Mouse (Mus musculus) embryonic facial prominence, embryonic 13.5 days (tissue): ENCODE measurements at regions not wholly inside any gene's neighbourhood (a gene's known extent, or its start where the extent isn't known, plus 50 kb on each side); places are given as distances from the start of the nearest gene placed in this dataset.

ENCODE experiments used
- ATAC-seq: fragments of 200-750 bp; cut with Nextera tagmentation; 2 replicates; pipeline ENCODE4 v1.8.0; 2017; ENCODE audit warnings: low read depth; ENCODE audit not compliant: insufficient number of reproducible peaks, insufficient read depth, low FRiP score, low TSS enrichment
- H3K27ac ChIP-seq: fragments of 300-500 bp; sonication (generic); 2 replicates; pipeline ENCODE4 v1.5.1; 2015; ENCODE audit warnings: moderate library complexity, mild to moderate bottlenecking, inconsistent platforms
- H3K27me3 ChIP-seq: fragments of 300-500 bp; sonication (generic); 2 replicates; pipeline ENCODE4 v1.6.1; 2015; ENCODE audit warnings: mild to moderate bottlenecking, inconsistent platforms
- H3K36me3 ChIP-seq: fragments of 300-500 bp; sonication (generic); 2 replicates; pipeline ENCODE4 v1.6.1; 2015; ENCODE audit warnings: mild to moderate bottlenecking, inconsistent platforms
- H3K4me1 ChIP-seq: fragments of 300-500 bp; sonication (generic); 2 replicates; pipeline ENCODE4 v1.6.1; 2015; ENCODE audit warnings: inconsistent platforms
- H3K4me2 ChIP-seq: fragments of 300-500 bp; sonication (generic); 2 replicates; pipeline ENCODE4 v1.6.1; 2015; ENCODE audit warnings: moderate library complexity, mild to moderate bottlenecking, inconsistent platforms
- H3K4me3 ChIP-seq: fragments of 300-500 bp; sonication (generic); 2 replicates; pipeline ENCODE4 v1.5.1; 2015; ENCODE audit warnings: mild to moderate bottlenecking, inconsistent platforms
- H3K9ac ChIP-seq: fragments of 300-500 bp; sonication (generic); 2 replicates; pipeline ENCODE4 v1.6.1; 2015; ENCODE audit warnings: mild to moderate bottlenecking, inconsistent platforms
- H3K9me3 ChIP-seq: fragments of 300-500 bp; sonication (generic); 2 replicates; pipeline ENCODE4 v1.6.1; 2016; ENCODE audit warnings: inconsistent platforms
- WGBS: fragments of 180-500 bp; shearing (Covaris S2); methylation state at CpG from one replicate; pipeline ENCODE4 v1.1.7; 2015; ENCODE audit warnings: mixed read lengths; 5-methylcytosine and 5-hydroxymethylcytosine counted together

GRCm38 (mm10) chr16:51564064-51564463 is 467.0 kb upstream of the Cblb start:
- H3K27ac ChIP-seq, result no peak overlapping the region
- H3K4me3 ChIP-seq, result no peak overlapping the region
- H3K27me3 ChIP-seq, result no peaks in the 10 kb centered on the region
- no peaks in the 10 kb centered on the region for H3K4me1 ChIP-seq
- H3K4me2 ChIP-seq, result no peak overlapping the region
- H3K9ac ChIP-seq, result no peak overlapping the region
- H3K9me3 ChIP-seq, result no peaks in the 10 kb centered on the region
- H3K36me3 ChIP-seq, result no peaks in the 10 kb centered on the region
- ATAC-seq, result no peak

GRCm38 (mm10) chr16:51577915-51578593 is 453.0 kb upstream of the Cblb start:
- Histone ChIP-seq H3K36me3 (no peaks in the 10 kb centered on the region), H3K9me3 (no peaks in the 10 kb centered on the region), H3K4me3 (no peak overlapping the region), H3K4me2 (no peak overlapping the region), H3K27me3 (no peaks in the 10 kb centered on the region), H3K4me1 (no peaks in the 10 kb centered on the region), H3K27ac (no peak overlapping the region), H3K9ac (no peak overlapping the region)
- ATAC-seq, result no peak
- 38% methylated on average over 2 of the region's 2 CpGs for WGBS

- H3K4me3 ChIP-seq, result no peak overlapping the region
- no peaks in the 10 kb centered on the region for H3K4me1 ChIP-seq
- no peaks in the 10 kb centered on the region for H3K27me3 ChIP-seq
- H3K27ac ChIP-seq, result no peak overlapping the region
- no peaks in the 10 kb centered on the region for H3K9me3 ChIP-seq
- H3K4me2 ChIP-seq, result no peak overlapping the region
- WGBS, result 69% methylated on average over 1 of the region's 1 CpGs
- no peaks in the 10 kb centered on the region for H3K36me3 ChIP-seq
- no peak for ATAC-seq
- no peak overlapping the region for H3K9ac ChIP-seq
These were observed 450.5 kb upstream of the Cblb start for GRCm38 (mm10) chr16:51580525-51580924.

GRCm38 (mm10) chr16:51589924-51590397 is 441.1 kb upstream of the Cblb start:
- Histone ChIP-seq H3K9me3 (no peaks in the 10 kb centered on the region), H3K27me3 (no peaks in the 10 kb centered on the region), H3K4me1 (no peaks in the 10 kb centered on the region), H3K4me3 (no peak overlapping the region), H3K27ac (no peak overlapping the region), H3K36me3 (no peaks in the 10 kb centered on the region), H3K9ac (no peak overlapping the region), H3K4me2 (no peak overlapping the region)
- no peak for ATAC-seq
- 40% methylated on average over 2 of the region's 2 CpGs for WGBS

- no peak overlapping the region for H3K4me3 ChIP-seq
- H3K4me2 ChIP-seq, result no peak overlapping the region
- no peaks in the 10 kb centered on the region for H3K9me3 ChIP-seq
- H3K4me1 ChIP-seq, result no peaks in the 10 kb centered on the region
- H3K9ac ChIP-seq, result no peak overlapping the region
- no peaks in the 10 kb centered on the region for H3K36me3 ChIP-seq
- no peaks in the 10 kb centered on the region for H3K27me3 ChIP-seq
- ATAC-seq, result no peak
- no peak overlapping the region for H3K27ac ChIP-seq
These were observed 413.4 kb upstream of the Cblb start for GRCm38 (mm10) chr16:51617579-51617978.

GRCm38 (mm10) chr16:51646646-51647045 is 384.4 kb upstream of the Cblb start:
- Histone ChIP-seq H3K4me1 (no peaks in the 10 kb centered on the region), H3K9me3 (no peaks in the 10 kb centered on the region), H3K9ac (no peak overlapping the region), H3K27me3 (no peaks in the 10 kb centered on the region), H3K4me3 (no peak overlapping the region), H3K4me2 (no peak overlapping the region), H3K27ac (no peak overlapping the region), H3K36me3 (no peaks in the 10 kb centered on the region)
- WGBS, result 79% methylated on average over 1 of the region's 1 CpGs
- no peak for ATAC-seq

- 70% methylated on average over 5 of the region's 5 CpGs for WGBS
- Histone ChIP-seq H3K4me2 (no peak overlapping the region), H3K27ac (no peak overlapping the region), H3K9ac (no peak overlapping the region), H3K4me1 (no peaks in the 10 kb centered on the region), H3K9me3 (no peaks in the 10 kb centered on the region), H3K36me3 (no peaks in the 10 kb centered on the region), H3K4me3 (no peak overlapping the region), H3K27me3 (no peaks in the 10 kb centered on the region)
- no peak for ATAC-seq
These were observed 380.9 kb upstream of the Cblb start for GRCm38 (mm10) chr16:51650100-51650499.

GRCm38 (mm10) chr16:51650683-51651082 is 380.3 kb upstream of the Cblb start:
- H3K9me3 ChIP-seq, result no peaks in the 10 kb centered on the region
- no peaks in the 10 kb centered on the region for H3K4me1 ChIP-seq
- no peaks in the 10 kb centered on the region for H3K27me3 ChIP-seq
- H3K4me2 ChIP-seq, result no peak overlapping the region
- H3K27ac ChIP-seq, result no peak overlapping the region
- H3K36me3 ChIP-seq, result no peaks in the 10 kb centered on the region
- no peak for ATAC-seq
- no peak overlapping the region for H3K9ac ChIP-seq
- no peak overlapping the region for H3K4me3 ChIP-seq
- WGBS, result 89% methylated on average over 5 of the region's 5 CpGs

GRCm38 (mm10) chr16:51661693-51662092 is 369.3 kb upstream of the Cblb start:
- H3K27me3 ChIP-seq, result no peaks in the 10 kb centered on the region
- 95% methylated on average over 1 of the region's 1 CpGs for WGBS
- no peak overlapping the region for H3K27ac ChIP-seq
- H3K36me3 ChIP-seq, result no peaks in the 10 kb centered on the region
- H3K9ac ChIP-seq, result no peak overlapping the region
- H3K4me3 ChIP-seq, result no peak overlapping the region
- H3K4me1 ChIP-seq, result no peaks in the 10 kb centered on the region
- no peak for ATAC-seq
- H3K9me3 ChIP-seq, result no peaks in the 10 kb centered on the region
- no peak overlapping the region for H3K4me2 ChIP-seq

GRCm38 (mm10) chr16:51664325-51664724 is 366.7 kb upstream of the Cblb start:
- Histone ChIP-seq H3K36me3 (no peaks in the 10 kb centered on the region), H3K9me3 (no peaks in the 10 kb centered on the region), H3K27me3 (no peaks in the 10 kb centered on the region), H3K4me1 (no peaks in the 10 kb centered on the region), H3K4me3 (no peak overlapping the region), H3K4me2 (no peak overlapping the region), H3K9ac (no peak overlapping the region), H3K27ac (no peak overlapping the region)
- ATAC-seq, result no peak
- WGBS, result 71% methylated on average over 2 of the region's 2 CpGs

- 85% methylated on average over 3 of the region's 3 CpGs for WGBS
- Histone ChIP-seq H3K27me3 (no peaks in the 10 kb centered on the region), H3K4me3 (no peak overlapping the region), H3K9ac (no peak overlapping the region), H3K36me3 (no peaks in the 10 kb centered on the region), H3K27ac (no peak overlapping the region), H3K9me3 (no peaks in the 10 kb centered on the region), H3K4me1 (no peaks in the 10 kb centered on the region), H3K4me2 (no peak overlapping the region)
- no peak for ATAC-seq
These were observed 355.9 kb upstream of the Cblb start for GRCm38 (mm10) chr16:51675101-51675500.

- Histone ChIP-seq H3K9ac (no peak overlapping the region), H3K4me3 (no peak overlapping the region), H3K4me1 (no peaks in the 10 kb centered on the region), H3K27me3 (no peaks in the 10 kb centered on the region), H3K9me3 (no peaks in the 10 kb centered on the region), H3K36me3 (no peaks in the 10 kb centered on the region), H3K27ac (no peak overlapping the region), H3K4me2 (no peak overlapping the region)
- 6% methylated on average over 4 of the region's 4 CpGs for WGBS
- ATAC-seq, result no peak
These were observed 355.0 kb upstream of the Cblb start for GRCm38 (mm10) chr16:51675988-51676387.
